Mouse (Mus musculus) lung, embryonic 14.5 days (tissue): ENCODE data around the gene Pla2r1. TPM values are rescaled to one million over a fixed set of nuclear protein-coding genes. Genes with fewer than 3 reads are reported as not detected.

Experiments used
- ATAC-seq: fragments of 200-750 bp; cut with Nextera tagmentation; 2 replicates; pipeline ENCODE4 v1.8.0; 2017; ENCODE audit warnings: mild to moderate bottlenecking, moderate TSS enrichment, moderate library complexity; ENCODE audit not compliant: insufficient read depth
- DNase-seq: peaks from one replicate; pipeline ENCODE4 v3.0.0-alpha.2; 2015
- H3K27ac ChIP-seq: fragments of 300-500 bp; sonication (generic); 2 replicates; pipeline ENCODE4 v1.5.1; 2014; ENCODE audit warnings: low read depth, mild to moderate bottlenecking, moderate library complexity
- H3K27me3 ChIP-seq: fragments of 300-500 bp; sonication (generic); 2 replicates; pipeline ENCODE4 v1.6.1; 2014; ENCODE audit warnings: low read length, control low read depth; ENCODE audit not compliant: insufficient read depth
- H3K36me3 ChIP-seq: fragments of 300-500 bp; sonication (generic); 2 replicates; pipeline ENCODE4 v1.6.1; 2014; ENCODE audit warnings: control low read depth; ENCODE audit not compliant: insufficient read depth
- H3K4me1 ChIP-seq: fragments of 300-500 bp; sonication (generic); 2 replicates; pipeline ENCODE4 v1.6.1; 2014; ENCODE audit warnings: antibody characterized with exemption, control low read depth; ENCODE audit not compliant: insufficient read depth
- H3K4me2 ChIP-seq: fragments of 300-500 bp; sonication (generic); 2 replicates; pipeline ENCODE4 v1.6.1; 2014; ENCODE audit warnings: mild to moderate bottlenecking
- H3K4me3 ChIP-seq: fragments of 300-500 bp; sonication (generic); 2 replicates; pipeline ENCODE4 v1.5.1; 2014; ENCODE audit warnings: low read depth, low read length
- H3K9ac ChIP-seq: fragments of 300-500 bp; sonication (generic); 2 replicates; pipeline ENCODE4 v1.6.1; 2014
- H3K9me3 ChIP-seq: fragments of 300-500 bp; sonication (generic); 2 replicates; pipeline ENCODE4 v1.6.1; 2016; ENCODE audit warnings: low read depth, low read length, control low read depth
- CTCF ChIP-seq: IDR thresholded peaks from 2 replicates; pipeline ENCODE4 v1.5.1; 2016; ENCODE audit warnings: antibody characterized with exemption, low read depth
- WGBS: fragments of 180-500 bp; shearing (Covaris S2); extraction: QIAGEN DNeasy Blood & Tissue Kit; methylation state at CpG from one replicate; pipeline ENCODE4 v1.1.7; 2014; 5-methylcytosine and 5-hydroxymethylcytosine counted together
- polyA plus RNA-seq: library from polyadenylated mRNA; unstranded; fragments of >200 nt; fragmentation: Nextera tagmentation; extraction: Ambion mirVana; gene quantifications from 2 replicates; pipeline ENCODE4 v1.2.1, GENCODE M21; 2014

Gene Pla2r1
- polyA plus RNA-seq, 1 experiment from 2014 or later = 4.6 TPM

- H3K9ac ChIP-seq = no peak overlapping the region
- H3K4me1 ChIP-seq = no peaks in the 10 kb centered on the region
- no peak overlapping the region for H3K4me2 ChIP-seq
- no peak overlapping the region for H3K27ac ChIP-seq
- no peaks in the 10 kb centered on the region for H3K36me3 ChIP-seq
- no peaks in the 10 kb centered on the region for H3K9me3 ChIP-seq
- DNase-seq (no peak), ATAC-seq (no peak)
- 81% methylated on average over 8 of the region's 8 CpGs for WGBS
- H3K4me3 ChIP-seq = no peak overlapping the region
- TF ChIP-seq CTCF = no peak
- no peaks in the 10 kb centered on the region for H3K27me3 ChIP-seq
Measured at GRCm38 (mm10) chr2:60534755-60535154, 18.4 kb downstream of the Pla2r1 start.

GRCm38 (mm10) chr2:60533026-60533425 lies 20.1 kb downstream of the Pla2r1 start:
- no peaks in the 10 kb centered on the region for H3K4me1 ChIP-seq
- no peaks in the 10 kb centered on the region for H3K27me3 ChIP-seq
- no peak overlapping the region for H3K27ac ChIP-seq
- no peak overlapping the region for H3K9ac ChIP-seq
- H3K36me3 ChIP-seq = no peaks in the 10 kb centered on the region
- WGBS = 61% methylated on average over 3 of the region's 3 CpGs
- no peaks in the 10 kb centered on the region for H3K9me3 ChIP-seq
- no peak for TF ChIP-seq CTCF
- ATAC-seq = peak; percentile 60
- DNase-seq = peak; percentile 47
- H3K4me3 ChIP-seq = no peak overlapping the region
- no peak overlapping the region for H3K4me2 ChIP-seq

DNA sequence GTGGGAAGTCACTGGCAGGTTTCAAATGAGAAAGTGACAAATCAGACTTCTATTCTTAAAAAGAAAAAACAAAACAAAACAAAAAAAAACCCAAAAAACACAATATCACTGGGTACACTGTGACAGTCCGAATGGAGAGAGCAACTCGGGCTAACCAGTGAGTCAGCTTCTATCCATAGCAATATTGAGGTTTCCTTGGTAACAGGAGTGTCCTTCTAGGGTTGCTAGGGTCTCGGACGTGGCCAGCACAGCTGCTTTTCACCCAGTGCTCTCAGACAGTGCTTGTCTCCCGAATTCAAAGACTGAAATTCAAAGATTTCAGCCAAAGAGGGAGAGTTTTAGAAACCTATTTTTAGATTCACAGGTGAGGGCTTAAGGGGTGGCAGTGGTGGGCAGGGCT lies 20.6 kb downstream of the Pla2r1 start:
- no peak overlapping the region for H3K4me3 ChIP-seq
- 57% methylated on average over 5 of the region's 5 CpGs for WGBS

DNA sequence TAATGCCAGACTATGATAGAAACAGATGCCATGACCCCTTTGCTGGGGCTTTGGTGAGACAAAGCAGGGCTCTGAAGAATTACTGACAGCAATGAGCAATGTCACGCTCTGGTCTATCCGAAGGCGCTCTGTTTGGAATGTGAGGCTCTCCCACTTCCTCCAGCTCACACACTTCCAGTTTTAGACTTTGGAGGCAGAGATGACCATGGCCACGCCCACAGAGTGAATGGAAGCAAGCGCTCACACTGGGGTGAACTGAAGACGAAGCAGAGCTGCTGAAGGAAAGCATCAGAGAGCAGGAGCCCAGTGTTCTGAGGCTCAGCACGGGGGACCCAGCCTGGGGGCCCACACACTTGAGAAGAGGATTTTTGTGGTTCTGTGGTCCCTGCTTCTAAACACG lies 37.3 kb downstream of the Pla2r1 start:
- ATAC-seq = peak; percentile 73; the same call in 1 of the 2 replicates
- H3K9ac ChIP-seq = no peak overlapping the region
- TF ChIP-seq CTCF = no peak
- peak overlapping the region; percentile 21; the same call in 1 of the 2 replicates for H3K4me2 ChIP-seq
- no peaks in the 10 kb centered on the region for H3K36me3 ChIP-seq
- whole genome bisulfite sequencing = 36% methylated on average over 8 of the region's 8 CpGs
- no peaks in the 10 kb centered on the region for H3K27me3 ChIP-seq
- H3K4me3 ChIP-seq = no peak overlapping the region
- peaks cover 3% of the 10 kb centered on the region for H3K4me1 ChIP-seq
- peak; percentile 72 for DNase-seq
- H3K27ac ChIP-seq = no peak overlapping the region
- no peaks in the 10 kb centered on the region for H3K9me3 ChIP-seq

More for the DNA sequence above, 20.6 kb downstream of the Pla2r1 start:
- DNase-seq (no peak), ATAC-seq (peak; percentile 36; the same call in 1 of the 2 replicates)
- no peak overlapping the region for H3K4me2 ChIP-seq
- H3K27ac ChIP-seq = peak overlapping the region; percentile 44
- no peak overlapping the region for H3K9ac ChIP-seq
- no peaks in the 10 kb centered on the region for H3K4me1 ChIP-seq
- no peaks in the 10 kb centered on the region for H3K9me3 ChIP-seq
- H3K27me3 ChIP-seq = no peaks in the 10 kb centered on the region
- no peaks in the 10 kb centered on the region for H3K36me3 ChIP-seq
- no peak for TF ChIP-seq CTCF

DNA sequence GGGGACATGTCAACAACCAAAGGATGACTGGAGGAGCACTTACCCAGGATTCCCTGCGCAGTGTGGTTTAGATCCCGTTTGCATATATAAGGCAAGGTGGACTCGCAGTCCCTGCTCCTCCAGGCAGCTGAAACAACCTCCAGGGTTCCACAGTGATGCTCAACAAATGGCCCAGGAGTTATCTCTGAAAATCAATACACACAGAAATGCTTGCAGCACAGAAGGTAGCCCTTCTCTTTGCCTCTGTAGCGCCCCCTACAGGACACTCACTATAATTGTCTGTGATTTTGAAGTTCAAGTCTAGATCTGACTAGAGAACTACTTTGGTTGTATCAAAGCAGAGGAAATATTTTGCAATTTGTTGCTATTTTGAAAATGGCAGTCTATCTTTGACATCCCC lies 38.2 kb downstream of the Pla2r1 start:
- Histone ChIP-seq H3K36me3 (no peaks in the 10 kb centered on the region), H3K4me1 (peaks cover 3% of the 10 kb centered on the region), H3K4me3 (no peak overlapping the region), H3K27me3 (no peaks in the 10 kb centered on the region), H3K27ac (no peak overlapping the region), H3K9ac (no peak overlapping the region), H3K4me2 (no peak overlapping the region), H3K9me3 (no peaks in the 10 kb centered on the region)
- 73% methylated on average over 4 of the region's 4 CpGs for WGBS
- TF ChIP-seq CTCF = peak; percentile 53
- ATAC-seq (no peak), DNase-seq (no peak)

- TF ChIP-seq CTCF = no peak
- Histone ChIP-seq H3K27me3 (no peaks in the 10 kb centered on the region), H3K36me3 (no peaks in the 10 kb centered on the region), H3K9ac (no peak overlapping the region), H3K4me3 (no peak overlapping the region), H3K9me3 (no peaks in the 10 kb centered on the region; the same call in 1 of the 2 replicates), H3K4me1 (no peaks in the 10 kb centered on the region; the same call in 1 of the 2 replicates), H3K27ac (no peak overlapping the region), H3K4me2 (no peak overlapping the region)
- WGBS = 62% methylated on average over 1 of the region's 1 CpGs
- ATAC-seq = no peak
- DNase-seq = no peak
Measured at GRCm38 (mm10) chr2:60510718-60511117, 42.4 kb downstream of the Pla2r1 start.

DNA sequence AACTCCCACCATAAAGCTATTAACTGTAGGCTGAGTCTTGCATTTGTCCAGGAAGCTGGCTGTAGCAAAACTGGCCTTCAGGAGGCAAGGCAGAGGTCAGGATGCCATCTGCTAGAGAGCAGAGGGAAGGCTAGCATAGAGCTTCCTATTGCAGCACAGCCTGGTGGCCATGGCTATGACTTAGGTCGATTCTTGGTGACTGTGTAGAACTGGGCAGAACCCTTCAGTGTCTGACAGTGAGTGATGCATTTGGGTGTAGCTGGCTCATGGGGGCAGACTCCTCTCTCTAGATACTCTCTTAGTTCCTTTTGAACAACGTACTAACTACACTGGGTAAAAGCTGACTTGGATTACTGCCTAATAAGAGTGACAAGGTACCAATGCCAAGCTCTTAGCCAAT lies 48.0 kb downstream of the Pla2r1 start:
- Histone ChIP-seq H3K27me3 (no peaks in the 10 kb centered on the region), H3K4me1 (no peaks in the 10 kb centered on the region), H3K4me2 (no peak overlapping the region), H3K9me3 (no peaks in the 10 kb centered on the region; the same call in 1 of the 2 replicates), H3K4me3 (no peak overlapping the region), H3K36me3 (no peaks in the 10 kb centered on the region), H3K27ac (no peak overlapping the region), H3K9ac (no peak overlapping the region)
- 38% methylated on average over 2 of the region's 2 CpGs for WGBS
- TF ChIP-seq CTCF = no peak
- ATAC-seq (no peak), DNase-seq (no peak)

GRCm38 (mm10) chr2:60504718-60505117 lies 48.4 kb downstream of the Pla2r1 start:
- no peak overlapping the region for H3K27ac ChIP-seq
- TF ChIP-seq CTCF = no peak
- no peaks in the 10 kb centered on the region for H3K27me3 ChIP-seq
- no peak overlapping the region for H3K9ac ChIP-seq
- no peaks in the 10 kb centered on the region for H3K36me3 ChIP-seq
- WGBS = 49% methylated on average over 2 of the region's 2 CpGs
- no peaks in the 10 kb centered on the region; the same call in 1 of the 2 replicates for H3K9me3 ChIP-seq
- ATAC-seq (no peak), DNase-seq (no peak)
- no peak overlapping the region for H3K4me3 ChIP-seq
- no peak overlapping the region for H3K4me2 ChIP-seq
- H3K4me1 ChIP-seq = no peaks in the 10 kb centered on the region
